9 mouse cellular contexts compared by ENCODE assay signal in the genomic region with DNA sequence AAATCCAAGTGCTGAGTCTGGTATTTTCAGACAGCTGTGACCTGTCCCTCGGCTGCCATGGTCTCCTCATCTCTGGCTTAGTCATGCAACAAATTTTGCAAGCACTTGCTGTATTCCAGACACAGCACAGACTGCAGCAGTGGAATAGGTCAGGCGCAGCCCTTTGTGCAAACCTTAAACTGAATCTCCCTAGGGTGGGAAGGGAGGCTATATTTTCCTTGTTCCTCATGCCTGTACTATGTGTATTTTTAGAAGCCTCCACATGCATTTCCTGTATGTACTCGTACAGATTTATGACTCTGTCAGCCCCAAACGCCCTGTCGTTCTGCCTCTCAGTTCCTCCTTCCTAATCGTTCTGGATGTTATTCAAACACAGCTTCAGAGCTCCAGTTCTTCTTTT.
A peak's percentile ranks its signal among the peaks of the same experiment; 100 is the strongest.
DNase-seq lines count a peak whose midpoint lies in the region; ATAC-seq and TF ChIP-seq lines count a peak whose summit lies in the region.
"Had no signal": no experiment of that assay in that cellular context is flagged by ENCODE, and none has a peak within 500 bp of the region (broad histone marks: within the 10 kb centered on the region; RNA-seq: fewer than 3 reads in every experiment).

No protein-coding gene starts in this region.

- no peak overlapping the region for H3K9ac ChIP-seq in lung, embryonic 16.5 days (ENCODE audit: low read length)
- H3K9ac ChIP-seq: neural tube, embryonic 12.5 days had no signal

- no peak for DNase-seq in cerebellum, postnatal 4 days (ENCODE audit: low spot score in 2 of 2)
- peak; percentile 71 for DNase-seq in 3T3-L1 (ENCODE audit: low read depth, low spot score)
- peak; percentile 31 for DNase-seq in gastrocnemius, postnatal 14 days
- peak; percentile 70 for DNase-seq in kidney, adult 2 months
- peak; percentile 9 for DNase-seq in yolk sac, embryonic 10.5 days (ENCODE audit: low spot score)
- no peak for DNase-seq in embryo, embryonic 11 days

- TF ChIP-seq CTCF in kidney, adult 2 months (conservative IDR thresholded peaks at IDR 0.05; ENCODE audit: insufficient read depth, insufficient read length, low read depth, low read length), result no peak

- no peak for TF ChIP-seq POLR2A in kidney, adult 2 months (IDR thresholded peaks at IDR 0.05; ENCODE audit: low read depth, low read length)

- H3K36me3 ChIP-seq in kidney, adult 2 months (ENCODE audit: control insufficient read depth, insufficient read depth, low read length), result no peaks in the 10 kb centered on the region
- no peaks in the 10 kb centered on the region for H3K36me3 ChIP-seq in lung, embryonic 16.5 days (ENCODE audit: control insufficient read depth, insufficient read depth, low read length)
- H3K36me3 ChIP-seq: neural tube, embryonic 12.5 days had no signal

- peaks cover 3% of the 10 kb centered on the region; the same call in 1 of the 2 replicates for H3K4me1 ChIP-seq in kidney, adult 2 months (ENCODE audit: control insufficient read depth, insufficient read depth, low read length)
- peaks cover 43% of the 10 kb centered on the region for H3K4me1 ChIP-seq in lung, embryonic 16.5 days (replicated peaks; ENCODE audit: control insufficient read depth, insufficient read depth, low read length)

- peak overlapping the region; percentile 64 for H3K27ac ChIP-seq in kidney, adult 2 months (ENCODE audit: insufficient read depth, low read depth, low read length)
- peak overlapping the region; percentile 84 for H3K27ac ChIP-seq in lung, embryonic 16.5 days (ENCODE audit: low read length)
- H3K27ac ChIP-seq: neural tube, embryonic 12.5 days had no signal

- ATAC-seq in cerebellum, adult (ENCODE audit: insufficient number of reproducible peaks, low FRiP score, low TSS enrichment), result peak; percentile 51; the same call in 1 of the 2 replicates
- peak; percentile 92 for ATAC-seq in lung, embryonic 16.5 days (ENCODE audit: low read depth)

- H3K27me3 ChIP-seq in kidney, adult 2 months (replicated peaks; ENCODE audit: control insufficient read depth, insufficient read depth, low read length), result no peaks in the 10 kb centered on the region
- H3K27me3 ChIP-seq in lung, embryonic 16.5 days (ENCODE audit: control insufficient read depth, insufficient read depth, low read depth, low read length), result no peaks in the 10 kb centered on the region
- H3K27me3 ChIP-seq: neural tube, embryonic 12.5 days had no signal

- 4% methylated on average over 6 of the region's 6 CpGs for WGBS in kidney, adult 2 months
- 11% methylated on average over 6 of the region's 6 CpGs for WGBS in lung, embryonic 16.5 days

- intact Hi-C loops in gastrocnemius, postnatal 14 days (cut with DNase I; ENCODE audit: low total_unique reads), result loop anchor here (10.0 kb wide), 1 partner anchor 75 kb away; the partner anchor contains the start of gene Rnf150

- no peak overlapping the region for H3K4me3 ChIP-seq in kidney, adult 2 months (ENCODE audit: insufficient read depth, low read depth, low read length)
- no peak overlapping the region for H3K4me3 ChIP-seq in lung, embryonic 16.5 days (ENCODE audit: low read length)
- H3K4me3 ChIP-seq: neural tube, embryonic 12.5 days had no signal

- 0 out of 2 replicates have a peak overlapping the region, but pooled peaks have one; percentile 9 for H3K4me2 ChIP-seq in lung, embryonic 16.5 days (ENCODE audit: low read depth, low read length)
- H3K4me2 ChIP-seq: neural tube, embryonic 12.5 days had no signal

- H3K9me3 ChIP-seq in lung, embryonic 16.5 days (ENCODE audit: control insufficient read depth, low read length), result no peaks in the 10 kb centered on the region
- H3K9me3 ChIP-seq: neural tube, embryonic 12.5 days had no signal

Comparison
In these comparisons a context has a peak if more than half of its experiments do, and no peak if none do; other contexts are left out.
1. DNase-seq: peak in 3T3-L1 (single experiment), gastrocnemius, postnatal 14 days (single experiment), kidney, adult 2 months (single experiment) and yolk sac, embryonic 10.5 days (single experiment); none in cerebellum, postnatal 4 days (0 of 2) and embryo, embryonic 11 days (single experiment).